Mouse (Mus musculus) MEL (cell line): ENCODE data around the gene Rabgap1l. TPM values are rescaled to one million over a fixed set of nuclear protein-coding genes. Genes with fewer than 3 reads are reported as not detected.
"Not testable (repeated sequence)": the region's sequence is repeated elsewhere in the genome, so short reads cannot be mapped to it uniquely, and the experiment has no call there.

Experiments
- DNase-seq: peaks from one replicate; pipeline ENCODE4 v3.0.0; 2011; ENCODE audit warnings: low read depth, low spot score
- H3K27ac ChIP-seq: 2 replicates; pipeline ENCODE4 v1.5.1; 2012; ENCODE audit warnings: low read depth, mild to moderate bottlenecking, control low read depth, low read length, moderate library complexity; ENCODE audit not compliant: control insufficient read depth
- H3K27me3 ChIP-seq, 2 experiments: fragments of 150-350 bp in 1 of 2; sonication (generic) in 1 of 2; 2 replicates each; pipeline ENCODE4 v1.6.1; 2012; ENCODE audit warnings: low read length in 2 of 2, mild to moderate bottlenecking in 2 of 2, improper control_type of control experiment in 1 of 2, moderate library complexity in 1 of 2; ENCODE audit not compliant: insufficient read depth in 2 of 2, control insufficient read depth in 1 of 2
- H3K36me3 ChIP-seq, 2 experiments: 2 replicates each; pipeline ENCODE4 v1.6.1; 2012 to 2014; ENCODE audit warnings: low read length in 2 of 2, improper control_type of control experiment in 1 of 2, inconsistent platforms in 1 of 2, mild to moderate bottlenecking in 1 of 2; ENCODE audit not compliant: insufficient read depth in 2 of 2, control insufficient read depth in 1 of 2
- H3K4me1 ChIP-seq, 2 experiments: fragments of 150-350 bp in 1 of 2; sonication (generic) in 1 of 2; 2 replicates each; pipeline ENCODE4 v1.6.1; 2012; ENCODE audit warnings: low read length in 2 of 2, improper control_type of control experiment in 1 of 2, mild to moderate bottlenecking in 1 of 2; ENCODE audit not compliant: insufficient read depth in 2 of 2, control insufficient read depth in 1 of 2
- H3K4me3 ChIP-seq, 2 experiments: fragments of 150-350 bp in 1 of 2; sonication (generic) in 1 of 2; 2 replicates each; pipeline ENCODE4 v1.5.1; 2012; ENCODE audit warnings: low read depth in 2 of 2, low read length in 2 of 2, mild to moderate bottlenecking in 2 of 2, moderate library complexity in 2 of 2, control low read depth in 1 of 2, improper control_type of control experiment in 1 of 2; ENCODE audit not compliant: control insufficient read depth in 1 of 2, insufficient read depth in 1 of 2
- H3K79me2 ChIP-seq: 2 replicates; pipeline ENCODE4 v1.6.1; 2012; ENCODE audit warnings: mild to moderate bottlenecking, low read length, moderate library complexity; ENCODE audit not compliant: control insufficient read depth, poor library complexity, insufficient read depth
- H3K9ac ChIP-seq: 2 replicates; pipeline ENCODE4 v1.6.1; 2012; ENCODE audit warnings: low read depth, mild to moderate bottlenecking, control low read depth, low read length, moderate library complexity; ENCODE audit not compliant: control insufficient read depth, poor library complexity, severe bottlenecking
- H3K9me3 ChIP-seq: fragments of 150-350 bp; sonication (generic); replicated peaks from 2 replicates; pipeline ENCODE4 v1.6.1; 2012; ENCODE audit warnings: mild to moderate bottlenecking, low read length, improper control_type of control experiment, moderate library complexity; ENCODE audit not compliant: insufficient read depth
- BHLHE40 ChIP-seq: IDR thresholded peaks from 2 replicates; pipeline ENCODE4 v1.6.1; 2012; ENCODE audit warnings: low read depth, mild to moderate bottlenecking, inconsistent platforms, low read length, improper control_type of control experiment, borderline replicate concordance
- CTCF ChIP-seq, 3 experiments: IDR thresholded peaks in 2 of 3; conservative IDR thresholded peaks in 1 of 3; 2 replicates each; pipeline ENCODE4 v1.5.1; 2011 to 2012; ENCODE audit warnings: low read length in 3 of 3, low read depth in 2 of 3, mild to moderate bottlenecking in 2 of 3, improper control_type of control experiment in 1 of 3, inconsistent platforms in 1 of 3, mixed read lengths in 1 of 3, moderate library complexity in 1 of 3; ENCODE audit not compliant: control insufficient read depth in 1 of 3, insufficient read depth in 1 of 3, poor library complexity in 1 of 3, severe bottlenecking in 1 of 3
- ETS1 ChIP-seq: IDR thresholded peaks from 2 replicates; pipeline ENCODE4 v1.6.1; 2012; ENCODE audit warnings: low read depth, mild to moderate bottlenecking, inconsistent platforms, low read length, improper control_type of control experiment, moderate library complexity
- JUND ChIP-seq: IDR thresholded peaks from 2 replicates; pipeline ENCODE4 v1.6.1; 2011; ENCODE audit warnings: low read depth, mild to moderate bottlenecking, improper control_type of control experiment, low read length
- MAFK ChIP-seq: IDR thresholded peaks from 2 replicates; pipeline ENCODE4 v1.6.1; 2011; ENCODE audit warnings: low read depth, mild to moderate bottlenecking, low read length, improper control_type of control experiment, borderline replicate concordance
- MAZ ChIP-seq: IDR thresholded peaks from 2 replicates; pipeline ENCODE4 v1.6.1; 2012; ENCODE audit warnings: low read depth, mild to moderate bottlenecking, inconsistent platforms, low read length, improper control_type of control experiment
- MEF2A ChIP-seq: IDR thresholded peaks from 2 replicates; pipeline ENCODE4 v1.6.1; 2014; ENCODE audit warnings: low read depth, mild to moderate bottlenecking, inconsistent platforms, low read length, improper control_type of control experiment; ENCODE audit not compliant: poor library complexity, insufficient replicate concordance, severe bottlenecking; ENCODE audit errors: extremely low read depth
- POLR2AphosphoS2 ChIP-seq: IDR thresholded peaks from 2 replicates; pipeline ENCODE4 v1.6.1; 2011; ENCODE audit warnings: low read length, improper control_type of control experiment
- POLR2AphosphoS5 ChIP-seq: IDR thresholded peaks from 2 replicates; pipeline ENCODE4 v1.6.1; 2012; ENCODE audit warnings: low read depth, borderline replicate concordance, mild to moderate bottlenecking, inconsistent platforms, low read length, moderate library complexity, mixed read lengths
- RAD21 ChIP-seq: IDR thresholded peaks from 2 replicates; pipeline ENCODE4 v1.6.1; 2011; ENCODE audit warnings: mild to moderate bottlenecking, low read depth, low read length, improper control_type of control experiment
- SIN3A ChIP-seq: IDR thresholded peaks from 2 replicates; pipeline ENCODE4 v1.6.1; 2012; ENCODE audit warnings: low read length, improper control_type of control experiment, inconsistent platforms
- TBP ChIP-seq: IDR thresholded peaks from 2 replicates; pipeline ENCODE4 v1.8.0; 2011; ENCODE audit warnings: low read depth, low read length, improper control_type of control experiment
- USF2 ChIP-seq, 2 experiments: IDR thresholded peaks; 2 replicates each; pipeline ENCODE4 v1.6.1; 2011 to 2012; ENCODE audit warnings: improper control_type of control experiment in 2 of 2, low read length in 2 of 2, borderline replicate concordance in 1 of 2, inconsistent platforms in 1 of 2, low read depth in 1 of 2, mild to moderate bottlenecking in 1 of 2; ENCODE audit not compliant: insufficient read depth in 1 of 2
- ZC3H11A ChIP-seq: IDR thresholded peaks from 2 replicates; pipeline ENCODE4 v1.6.1; 2012; ENCODE audit warnings: low read depth, mild to moderate bottlenecking, inconsistent platforms, low read length, improper control_type of control experiment
- ZKSCAN1 ChIP-seq: IDR thresholded peaks from 2 replicates; pipeline ENCODE4 v1.6.1; 2012; ENCODE audit warnings: low read depth, mild to moderate bottlenecking, inconsistent platforms, low read length, improper control_type of control experiment, moderate library complexity
- ZNF384 ChIP-seq: IDR thresholded peaks from 2 replicates; pipeline ENCODE4 v1.6.1; 2012; ENCODE audit warnings: low read depth, mild to moderate bottlenecking, inconsistent platforms, low read length, improper control_type of control experiment
- polyA plus RNA-seq, 2 experiments: library from polyadenylated mRNA; stranded (reverse) in 1 of 2; unstranded in 1 of 2; fragments of >175 nt in 1 of 2; fragments of >200 nt in 1 of 2; gene quantifications; 2 replicates each; pipeline versions ENCODE4 v1.2.1 to v1.2.4; 2012; ENCODE audit warnings: low replicate concordance in 2 of 2, low read depth in 1 of 2; ENCODE audit not compliant: insufficient read length in 2 of 2, insufficient read depth in 1 of 2, missing spikeins in 1 of 2
- total RNA-seq: library from RNA; depleted of rRNA; stranded (reverse); fragments of 300-350 nt; gene quantifications from 2 replicates; pipeline ENCODE4 v1.2.3, GENCODE M21; 2012

The Rabgap1l gene
- total and polyA plus RNA-seq, 3 experiments = 24.1 to 26.2 TPM; not detected in 1

- Histone ChIP-seq H3K36me3 (peaks cover 0 to 2% of the 10 kb centered on the region in 2 experiments; a peak in 2 of 4 replicates), H3K79me2 (no peaks in the 10 kb centered on the region), H3K9me3 (no peaks in the 10 kb centered on the region), H3K4me1 (peaks cover 0 to 3% of the 10 kb centered on the region in 2 experiments; a peak in 1 of 4 replicates), H3K9ac (no peak overlapping the region), H3K4me3 (no peak overlapping the region), H3K27ac (no peak overlapping the region), H3K27me3 (no peaks in the 10 kb centered on the region)
- TF ChIP-seq USF2 (IDR thresholded peaks at IDR 0.05; ENCODE audit: borderline replicate concordance in 1 of 2, insufficient read depth in 1 of 2, low read depth in 1 of 2, low read length in 2 of 2) (no peak), TBP (no peak), MAZ (no peak), SIN3A (no peak), CTCF (IDR thresholded peaks at IDR 0.05 in 2 of 3, conservative IDR thresholded peaks at IDR 0.05 in 1 of 3; ENCODE audit: control insufficient read depth in 1 of 3, insufficient read depth in 1 of 3, low read depth in 2 of 3, low read length in 3 of 3, poor library complexity in 1 of 3, severe bottlenecking in 1 of 3) (no peak), ZNF384 (no peak), JUND (no peak), ZKSCAN1 (no peak), MAFK (no peak), POLR2AphosphoS5 (no peak), BHLHE40 (no peak)
- DNase-seq = no peak
These were observed 186.6 kb downstream of the Rabgap1l start for GRCm38 (mm10) chr1:160606425-160606824.

- H3K9ac ChIP-seq, H3K27me3 ChIP-seq, H3K36me3 ChIP-seq, H3K27ac ChIP-seq, H3K9me3 ChIP-seq, H3K79me2 ChIP-seq, H3K4me3 ChIP-seq, H3K4me1 ChIP-seq: not testable (repeated sequence)
- peak; percentile 22 for DNase-seq
- TF ChIP-seq ETS1 = peak; percentile 72; the same call in 1 of the 2 replicates
These were observed 189.7 kb downstream of the Rabgap1l start for GRCm38 (mm10) chr1:160603312-160603711.

GRCm38 (mm10) chr1:160597369-160597768 lies 195.6 kb downstream of the Rabgap1l start:
- no peaks in the 10 kb centered on the region for H3K79me2 ChIP-seq
- no peaks in the 10 kb centered on the region for H3K27me3 ChIP-seq

More at GRCm38 (mm10) chr1:160597369-160597768, 195.6 kb downstream of the Rabgap1l start:
- no peak overlapping the region for H3K4me3 ChIP-seq
- H3K4me1 ChIP-seq = no peaks in the 10 kb centered on the region; a peak in 1 of 4 replicates
- H3K27ac ChIP-seq = no peak overlapping the region
- no peak for TF ChIP-seq JUND
- TF ChIP-seq ZC3H11A = no peak
- TF ChIP-seq POLR2AphosphoS2 = no peak
- TF ChIP-seq RAD21 = no peak
- TF ChIP-seq SIN3A = no peak
- TF ChIP-seq MEF2A = no peak
- no peak for TF ChIP-seq MAFK
- no peaks in the 10 kb centered on the region for H3K9me3 ChIP-seq
- no peak for DNase-seq
- no peak overlapping the region for H3K9ac ChIP-seq
- H3K36me3 ChIP-seq = no peaks in the 10 kb centered on the region; a peak in 1 of 4 replicates
